Mouse (Mus musculus) testis, adult 2 months (tissue): ENCODE measurements around the gene Grip1.

ENCODE experiments used
- CTCF ChIP-seq: fragments of 200-500 bp; IDR thresholded peaks from 2 replicates; pipeline ENCODE4 v1.5.1; 2012; ENCODE audit warnings: low read depth, mild to moderate bottlenecking, inconsistent platforms, low read length, moderate library complexity; ENCODE audit not compliant: control insufficient read depth, insufficient read depth, insufficient replicate concordance
- POLR2A ChIP-seq: fragments of 200-500 bp; IDR thresholded peaks from 2 replicates; pipeline ENCODE4 v1.6.1; 2012; ENCODE audit warnings: low read depth, mild to moderate bottlenecking, inconsistent platforms, low read length, moderate library complexity; ENCODE audit not compliant: control insufficient read depth

DNA sequence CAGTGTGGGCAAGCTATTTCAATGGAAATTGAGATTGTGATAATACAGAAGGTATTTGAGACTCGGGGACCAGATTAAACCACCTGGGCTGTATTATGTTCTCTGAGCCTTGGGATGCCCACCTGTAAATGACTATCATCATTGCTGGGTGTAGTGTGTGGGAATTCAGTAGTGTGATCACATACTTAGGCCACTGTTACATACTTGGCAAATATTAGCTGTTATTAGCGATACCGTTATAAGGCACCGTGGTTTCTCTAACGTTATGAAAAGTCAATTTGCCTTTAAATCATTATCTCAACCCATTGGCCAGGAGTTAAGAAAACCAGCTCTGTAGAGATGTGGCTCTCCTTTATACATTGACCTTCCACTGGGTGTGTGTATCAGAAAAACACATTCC lies 479.7 kb downstream of the Grip1 start:
- TF ChIP-seq CTCF = no peak
- no peak for TF ChIP-seq POLR2A
